Mouse (Mus musculus): Measurements from ENCODE around the gene Ms4a7. TPM values are rescaled to one million over a fixed set of nuclear protein-coding genes. Genes with fewer than 3 reads are reported as not detected.
"Not testable (repeated sequence)": the region's sequence is repeated elsewhere in the genome, so short reads cannot be mapped to it uniquely, and the experiment has no call there.

Gene Ms4a7
- polyA plus RNA-seq, 1 experiment from 2014 or later = 4.0 TPM

GRCm38 (mm10) chr19:11316786-11317185 is 19.2 kb downstream of the Ms4a7 start:
- Histone ChIP-seq H3K9me3 (no peaks in the 10 kb centered on the region), H3K4me1 (replicated peaks) (no peaks in the 10 kb centered on the region), H3K36me3 (no peaks in the 10 kb centered on the region), H3K27me3 (no peaks in the 10 kb centered on the region), H3K4me3 (no peak overlapping the region), H3K27ac (replicated peaks) (no peak overlapping the region), H3K9ac (no peak overlapping the region), H3K4me2 (no peak overlapping the region)
- WGBS = 92% methylated on average over 4 of the region's 4 CpGs
- no peak for ATAC-seq (ENCODE audit: low FRiP score, low read depth)

- no peaks in the 10 kb centered on the region for H3K36me3 ChIP-seq
- H3K4me3 ChIP-seq = no peak within 1 kb of the TSS
- H3K9me3 ChIP-seq = no peaks in the 10 kb centered on the region
- 77% methylated on average over 1 of the region's 1 CpGs for WGBS
- no peak within 1 kb of the TSS for H3K4me2 ChIP-seq
- no peaks in the 10 kb centered on the region for H3K4me1 ChIP-seq (replicated peaks)
- H3K27ac ChIP-seq (replicated peaks) = no peak within 1 kb of the TSS
- ATAC-seq (ENCODE audit: low FRiP score, low read depth) = no peak
- H3K9ac ChIP-seq = no peak within 1 kb of the TSS
- H3K27me3 ChIP-seq = no peaks in the 10 kb centered on the region
These were observed 21.6 kb downstream of the Ms4a7 start, which contains the start of gene Ms4a14 for GRCm38 (mm10) chr19:11314354-11314753. Gene Ms4a14, minus strand, starts transcription at chr19:11314454.

- Histone ChIP-seq H3K4me2 (no peak overlapping the region), H3K9me3 (no peaks in the 10 kb centered on the region), H3K36me3 (no peaks in the 10 kb centered on the region), H3K4me1 (replicated peaks) (no peaks in the 10 kb centered on the region), H3K4me3 (no peak overlapping the region), H3K27me3 (no peaks in the 10 kb centered on the region), H3K9ac (no peak overlapping the region), H3K27ac (replicated peaks) (no peak overlapping the region)
- no peak for ATAC-seq (ENCODE audit: low FRiP score, low read depth)
These were observed 27.1 kb downstream of the Ms4a7 start for GRCm38 (mm10) chr19:11308888-11309287.

- not testable (repeated sequence) for H3K9ac ChIP-seq; H3K4me1 ChIP-seq (replicated peaks); H3K9me3 ChIP-seq; ATAC-seq (ENCODE audit: low FRiP score, low read depth); H3K27ac ChIP-seq (replicated peaks); H3K27me3 ChIP-seq; H3K4me3 ChIP-seq; H3K4me2 ChIP-seq; H3K36me3 ChIP-seq
- 49% methylated on average over 4 of the region's 4 CpGs for WGBS
These were observed 36.4 kb downstream of the Ms4a7 start for GRCm38 (mm10) chr19:11299529-11299928.

- no peaks in the 10 kb centered on the region for H3K4me1 ChIP-seq (replicated peaks)
- no peaks in the 10 kb centered on the region for H3K27me3 ChIP-seq
- 40% methylated on average over 2 of the region's 2 CpGs for WGBS
- no peak overlapping the region for H3K4me2 ChIP-seq
- no peak overlapping the region for H3K27ac ChIP-seq (replicated peaks)
- H3K9ac ChIP-seq = no peak overlapping the region
- no peaks in the 10 kb centered on the region for H3K36me3 ChIP-seq
- ATAC-seq (ENCODE audit: low FRiP score, low read depth) = no peak
- H3K4me3 ChIP-seq = no peak overlapping the region
- H3K9me3 ChIP-seq = no peaks in the 10 kb centered on the region
These were observed 37.0 kb downstream of the Ms4a7 start for GRCm38 (mm10) chr19:11298939-11299338.

- WGBS = 21% methylated on average over 3 of the region's 3 CpGs
- H3K4me2 ChIP-seq = peak overlapping the region; percentile 55
- H3K27me3 ChIP-seq; H3K9ac ChIP-seq; ATAC-seq (ENCODE audit: low FRiP score, low read depth); H3K9me3 ChIP-seq; H3K27ac ChIP-seq (replicated peaks); H3K4me1 ChIP-seq (replicated peaks); H3K36me3 ChIP-seq: not testable (repeated sequence)
- peak overlapping the region; percentile 37; the same call in 1 of the 2 replicates for H3K4me3 ChIP-seq
These were observed 42.3 kb downstream of the Ms4a7 start for GRCm38 (mm10) chr19:11293616-11294015.

GRCm38 (mm10) chr19:11292990-11293389 is 43.0 kb downstream of the Ms4a7 start:
- H3K27me3 ChIP-seq = no peaks in the 10 kb centered on the region
- peak overlapping the region; percentile 55 for H3K4me2 ChIP-seq
- no peak for ATAC-seq (ENCODE audit: low FRiP score, low read depth)
- no peaks in the 10 kb centered on the region for H3K36me3 ChIP-seq
- no peak overlapping the region for H3K27ac ChIP-seq (replicated peaks)
- H3K9me3 ChIP-seq = no peaks in the 10 kb centered on the region
- 15% methylated on average over 12 of the region's 12 CpGs for WGBS
- H3K4me1 ChIP-seq (replicated peaks) = no peaks in the 10 kb centered on the region
- peak overlapping the region; percentile 37 for H3K4me3 ChIP-seq
- no peak overlapping the region for H3K9ac ChIP-seq

- 92% methylated on average over 2 of the region's 2 CpGs for WGBS
- no peaks in the 10 kb centered on the region for H3K36me3 ChIP-seq
- ATAC-seq (ENCODE audit: low FRiP score, low read depth) = no peak
These were observed 52.2 kb downstream of the Ms4a7 start, which contains the start of gene Ms4a5 for GRCm38 (mm10) chr19:11283773-11284172. Gene Ms4a5, minus strand, starts transcription at chr19:11283873.

GRCm38 (mm10) chr19:11280223-11280622 is 55.7 kb downstream of the Ms4a7 start:
- no peak overlapping the region for H3K27ac ChIP-seq (replicated peaks)
- H3K4me1 ChIP-seq (replicated peaks) = no peaks in the 10 kb centered on the region
- no peak for ATAC-seq (ENCODE audit: low FRiP score, low read depth)
- H3K4me2 ChIP-seq = no peak overlapping the region
- H3K4me3 ChIP-seq = no peak overlapping the region
- no peaks in the 10 kb centered on the region for H3K9me3 ChIP-seq
- H3K36me3 ChIP-seq = no peaks in the 10 kb centered on the region
- H3K9ac ChIP-seq = no peak overlapping the region
- WGBS = 91% methylated on average over 3 of the region's 3 CpGs
- no peaks in the 10 kb centered on the region for H3K27me3 ChIP-seq

More at GRCm38 (mm10) chr19:11283773-11284172, 52.2 kb downstream of the Ms4a7 start, which contains the start of gene Ms4a5:
- no peak within 1 kb of the TSS for H3K27ac ChIP-seq (replicated peaks)
- no peaks in the 10 kb centered on the region for H3K4me1 ChIP-seq (replicated peaks)
- H3K4me2 ChIP-seq = no peak within 1 kb of the TSS
- no peaks in the 10 kb centered on the region for H3K27me3 ChIP-seq
- no peak within 1 kb of the TSS for H3K9ac ChIP-seq
- H3K9me3 ChIP-seq = no peaks in the 10 kb centered on the region
- H3K4me3 ChIP-seq = no peak within 1 kb of the TSS

- peak; percentile 19; the same call in 1 of the 2 replicates for ATAC-seq (ENCODE audit: low FRiP score, low read depth)
These were observed 59.5 kb downstream of the Ms4a7 start for GRCm38 (mm10) chr19:11276431-11276830.

More at GRCm38 (mm10) chr19:11276431-11276830, 59.5 kb downstream of the Ms4a7 start:
- Histone ChIP-seq H3K9ac (no peak overlapping the region), H3K4me2 (no peak overlapping the region), H3K27ac (replicated peaks) (no peak overlapping the region), H3K9me3 (no peaks in the 10 kb centered on the region), H3K36me3 (no peaks in the 10 kb centered on the region), H3K27me3 (no peaks in the 10 kb centered on the region), H3K4me3 (no peak overlapping the region), H3K4me1 (replicated peaks) (no peaks in the 10 kb centered on the region)
- 63% methylated on average over 5 of the region's 5 CpGs for WGBS

Other genes with a start within 250 kb of the Ms4a7 start
- not detected in 2 replicates for gene 1700017D01Rik, start 205.3 kb downstream of the Ms4a7 start, polyA plus RNA-seq (2015; fragmentation: Nextera tagmentation; extraction: Ambion mirVana)
- not detected in 2 replicates for gene 1700025F22Rik, start 170.8 kb downstream of the Ms4a7 start, polyA plus RNA-seq (2015; fragmentation: Nextera tagmentation; extraction: Ambion mirVana)
- gene Ms4a13, start 139.4 kb downstream of the Ms4a7 start, polyA plus RNA-seq (2015; fragmentation: Nextera tagmentation; extraction: Ambion mirVana) = not detected in 2 replicates
- not detected in 2 replicates for gene Ms4a12, start 103.7 kb downstream of the Ms4a7 start, polyA plus RNA-seq (2015; fragmentation: Nextera tagmentation; extraction: Ambion mirVana)
- gene Ms4a1, start 69.9 kb downstream of the Ms4a7 start, polyA plus RNA-seq (2015; fragmentation: Nextera tagmentation; extraction: Ambion mirVana) = not detected in 2 replicates
- gene Ms4a5, start 52.3 kb downstream of the Ms4a7 start, polyA plus RNA-seq (2015; fragmentation: Nextera tagmentation; extraction: Ambion mirVana) = not detected in 2 replicates
- 0.09 TPM in 1 of 2 replicates, not detected in the other for gene Ms4a14, start 21.7 kb downstream of the Ms4a7 start, polyA plus RNA-seq (2015; fragmentation: Nextera tagmentation; extraction: Ambion mirVana)
- gene Ms4a4a, start 39.4 kb upstream of the Ms4a7 start, polyA plus RNA-seq (2015; fragmentation: Nextera tagmentation; extraction: Ambion mirVana) = 2.3 and 3.0 TPM in 2 replicates
- 2.1 TPM in 1 of 2 replicates, not detected in the other for gene Ms4a4c, start 68.6 kb upstream of the Ms4a7 start, polyA plus RNA-seq (2015; fragmentation: Nextera tagmentation; extraction: Ambion mirVana)
- 0.09 TPM in 1 of 2 replicates, not detected in the other for gene Ms4a4b, start 107.4 kb upstream of the Ms4a7 start, polyA plus RNA-seq (2015; fragmentation: Nextera tagmentation; extraction: Ambion mirVana)
- 1.6 and 4.5 TPM in 2 replicates for gene Ms4a6c, start 133.2 kb upstream of the Ms4a7 start, polyA plus RNA-seq (2015; fragmentation: Nextera tagmentation; extraction: Ambion mirVana)
- gene Gm8369, start 149.8 kb upstream of the Ms4a7 start, polyA plus RNA-seq (2015; fragmentation: Nextera tagmentation; extraction: Ambion mirVana) = 0.31 TPM in 1 of 2 replicates, not detected in the other
- gene Ms4a6b, start 180.4 kb upstream of the Ms4a7 start, polyA plus RNA-seq (2015; fragmentation: Nextera tagmentation; extraction: Ambion mirVana) = 2.0 and 3.8 TPM in 2 replicates
- gene Ms4a4d, start 200.7 kb upstream of the Ms4a7 start, polyA plus RNA-seq (2015; fragmentation: Nextera tagmentation; extraction: Ambion mirVana) = 0.10 TPM in 1 of 2 replicates, not detected in the other